Mouse (Mus musculus): ENCODE results near the gene Gstt1. TPM values are rescaled to one million over a fixed set of nuclear protein-coding genes. Genes with fewer than 3 reads are reported as not detected.
"Not testable (repeated sequence)": the region's sequence is repeated elsewhere in the genome, so short reads cannot be mapped to it uniquely, and the experiment has no call there.

The Gstt1 gene
- polyA plus RNA-seq, 1 experiment from 2014 or later, result 36.2 TPM

- no peak overlapping the region for H3K27ac ChIP-seq (ENCODE audit: low read length)
- H3K36me3 ChIP-seq (ENCODE audit: control insufficient read depth, insufficient read depth, low read length), result no peaks in the 10 kb centered on the region
- peaks cover 9% of the 10 kb centered on the region; the same call in 1 of the 2 replicates for H3K4me1 ChIP-seq (replicated peaks; ENCODE audit: control insufficient read depth, insufficient read depth, low read length)
- no peaks in the 10 kb centered on the region for H3K27me3 ChIP-seq (ENCODE audit: control insufficient read depth, insufficient read depth, low read depth, low read length)
- H3K9me3 ChIP-seq (ENCODE audit: control insufficient read depth, low read length), result no peaks in the 10 kb centered on the region
- H3K4me3 ChIP-seq (ENCODE audit: low read length), result no peak overlapping the region
- H3K9ac ChIP-seq (ENCODE audit: low read length), result no peak overlapping the region
- WGBS, result 84% methylated on average over 5 of the region's 5 CpGs
- H3K4me2 ChIP-seq (ENCODE audit: low read depth, low read length), result no peak overlapping the region
- no peak for ATAC-seq (ENCODE audit: low read depth)
These were observed 24.3 kb downstream of the Gstt1 start for GRCm38 (mm10) chr10:75774102-75774501.

- under 1% methylated on average over 46 of the region's 47 CpGs for WGBS
- ATAC-seq (ENCODE audit: low read depth), result peak; percentile 96
- Histone ChIP-seq H3K4me3 (ENCODE audit: low read length) (peak within 1 kb of the TSS; percentile 77), H3K4me1 (replicated peaks; ENCODE audit: control insufficient read depth, insufficient read depth, low read length) (peaks cover 9% of the 10 kb centered on the region; the same call in 1 of the 2 replicates), H3K9me3 (ENCODE audit: control insufficient read depth, low read length) (no peaks in the 10 kb centered on the region), H3K36me3 (ENCODE audit: control insufficient read depth, insufficient read depth, low read length) (no peaks in the 10 kb centered on the region), H3K27me3 (ENCODE audit: control insufficient read depth, insufficient read depth, low read depth, low read length) (no peaks in the 10 kb centered on the region), H3K4me2 (ENCODE audit: low read depth, low read length) (peak within 1 kb of the TSS; percentile 98), H3K9ac (ENCODE audit: low read length) (peak within 1 kb of the TSS; percentile 79), H3K27ac (ENCODE audit: low read length) (peak within 1 kb of the TSS; percentile 40; the same call in 1 of the 2 replicates)
These were observed 25.4 kb downstream of the Gstt1 start, which contains the start of gene Ddt for GRCm38 (mm10) chr10:75772795-75773664. TSS of gene Ddt (minus strand) at chr10:75773414.

- WGBS, result 18% methylated on average over 5 of the region's 5 CpGs
- not testable (repeated sequence) for H3K4me1 ChIP-seq (replicated peaks; ENCODE audit: control insufficient read depth, insufficient read depth, low read length); H3K27me3 ChIP-seq (ENCODE audit: control insufficient read depth, insufficient read depth, low read depth, low read length); H3K4me3 ChIP-seq (ENCODE audit: low read length); H3K4me2 ChIP-seq (ENCODE audit: low read depth, low read length); H3K9ac ChIP-seq (ENCODE audit: low read length); ATAC-seq (ENCODE audit: low read depth); H3K36me3 ChIP-seq (ENCODE audit: control insufficient read depth, insufficient read depth, low read length); H3K9me3 ChIP-seq (ENCODE audit: control insufficient read depth, low read length); H3K27ac ChIP-seq (ENCODE audit: low read length)
These were observed 30.6 kb downstream of the Gstt1 start for GRCm38 (mm10) chr10:75767756-75768155.

- Histone ChIP-seq H3K27me3 (ENCODE audit: control insufficient read depth, insufficient read depth, low read depth, low read length) (no peaks in the 10 kb centered on the region), H3K27ac (ENCODE audit: low read length) (no peak overlapping the region), H3K4me2 (ENCODE audit: low read depth, low read length) (no peak overlapping the region), H3K9me3 (ENCODE audit: control insufficient read depth, low read length) (no peaks in the 10 kb centered on the region), H3K36me3 (ENCODE audit: control insufficient read depth, insufficient read depth, low read length) (no peaks in the 10 kb centered on the region), H3K4me1 (replicated peaks; ENCODE audit: control insufficient read depth, insufficient read depth, low read length) (no peaks in the 10 kb centered on the region), H3K9ac (ENCODE audit: low read length) (no peak overlapping the region), H3K4me3 (ENCODE audit: low read length) (no peak overlapping the region)
- ATAC-seq (ENCODE audit: low read depth), result no peak
- 82% methylated on average over 6 of the region's 6 CpGs for WGBS
These were observed 31.5 kb downstream of the Gstt1 start for GRCm38 (mm10) chr10:75766856-75767255.

- H3K4me3 ChIP-seq (ENCODE audit: low read length), result peak overlapping the region; percentile 97
- peak overlapping the region; percentile 49 for H3K27ac ChIP-seq (ENCODE audit: low read length)
- no peaks in the 10 kb centered on the region for H3K4me1 ChIP-seq (replicated peaks; ENCODE audit: control insufficient read depth, insufficient read depth, low read length)
- H3K9ac ChIP-seq (ENCODE audit: low read length), result peak overlapping the region; percentile 85
- ATAC-seq (ENCODE audit: low read depth), result peak; percentile 43
- H3K4me2 ChIP-seq (ENCODE audit: low read depth, low read length), result peak overlapping the region; percentile 61
- under 1% methylated on average over 27 of the region's 27 CpGs for WGBS
- H3K36me3 ChIP-seq (ENCODE audit: control insufficient read depth, insufficient read depth, low read length), result peaks cover 7% of the 10 kb centered on the region; the same call in 1 of the 2 replicates
- no peaks in the 10 kb centered on the region for H3K9me3 ChIP-seq (ENCODE audit: control insufficient read depth, low read length)
- no peaks in the 10 kb centered on the region for H3K27me3 ChIP-seq (ENCODE audit: control insufficient read depth, insufficient read depth, low read depth, low read length)
These were observed 33.6 kb downstream of the Gstt1 start for GRCm38 (mm10) chr10:75764519-75765473.

GRCm38 (mm10) chr10:75763682-75764518 lies 34.5 kb downstream of the Gstt1 start, which contains the start of gene Cabin1:
TSS of gene Cabin1 (minus strand) at chr10:75764341.
- no peaks in the 10 kb centered on the region for H3K4me1 ChIP-seq (replicated peaks; ENCODE audit: control insufficient read depth, insufficient read depth, low read length)
- peak within 1 kb of the TSS; percentile 85 for H3K9ac ChIP-seq (ENCODE audit: low read length)
- H3K27ac ChIP-seq (ENCODE audit: low read length), result peak within 1 kb of the TSS; percentile 52
- no peaks in the 10 kb centered on the region for H3K9me3 ChIP-seq (ENCODE audit: control insufficient read depth, low read length)
- H3K36me3 ChIP-seq (ENCODE audit: control insufficient read depth, insufficient read depth, low read length), result peaks cover 7% of the 10 kb centered on the region; the same call in 1 of the 2 replicates
- H3K4me3 ChIP-seq (ENCODE audit: low read length), result peak within 1 kb of the TSS; percentile 97
- WGBS, result under 1% methylated on average over 55 of the region's 61 CpGs
- peak within 1 kb of the TSS; percentile 89 for H3K4me2 ChIP-seq (ENCODE audit: low read depth, low read length)
- ATAC-seq (ENCODE audit: low read depth), result peak; percentile 98
- H3K27me3 ChIP-seq (ENCODE audit: control insufficient read depth, insufficient read depth, low read depth, low read length), result no peaks in the 10 kb centered on the region

- no peak overlapping the region for H3K4me2 ChIP-seq (ENCODE audit: low read depth, low read length)
- H3K27me3 ChIP-seq (ENCODE audit: control insufficient read depth, insufficient read depth, low read depth, low read length), result no peaks in the 10 kb centered on the region
- no peak for ATAC-seq (ENCODE audit: low read depth)
- peaks cover 10% of the 10 kb centered on the region; the same call in 1 of the 2 replicates for H3K36me3 ChIP-seq (ENCODE audit: control insufficient read depth, insufficient read depth, low read length)
- H3K9me3 ChIP-seq (ENCODE audit: control insufficient read depth, low read length), result no peaks in the 10 kb centered on the region
- no peaks in the 10 kb centered on the region for H3K4me1 ChIP-seq (replicated peaks; ENCODE audit: control insufficient read depth, insufficient read depth, low read length)
- WGBS, result 87% methylated on average over 3 of the region's 3 CpGs
- H3K4me3 ChIP-seq (ENCODE audit: low read length), result no peak overlapping the region
- H3K27ac ChIP-seq (ENCODE audit: low read length), result no peak overlapping the region
- H3K9ac ChIP-seq (ENCODE audit: low read length), result no peak overlapping the region
These were observed 36.0 kb downstream of the Gstt1 start for GRCm38 (mm10) chr10:75762413-75762812.

GRCm38 (mm10) chr10:75760311-75760710 lies 38.1 kb downstream of the Gstt1 start:
- no peak overlapping the region for H3K4me3 ChIP-seq (ENCODE audit: low read length)
- H3K9ac ChIP-seq (ENCODE audit: low read length), result no peak overlapping the region
- no peak for ATAC-seq (ENCODE audit: low read depth)
- H3K36me3 ChIP-seq (ENCODE audit: control insufficient read depth, insufficient read depth, low read length), result peaks cover 10% of the 10 kb centered on the region; the same call in 1 of the 2 replicates
- no peaks in the 10 kb centered on the region for H3K27me3 ChIP-seq (ENCODE audit: control insufficient read depth, insufficient read depth, low read depth, low read length)
- H3K9me3 ChIP-seq (ENCODE audit: control insufficient read depth, low read length), result no peaks in the 10 kb centered on the region
- H3K27ac ChIP-seq (ENCODE audit: low read length), result no peak overlapping the region
- 94% methylated on average over 3 of the region's 3 CpGs for WGBS
- no peak overlapping the region for H3K4me2 ChIP-seq (ENCODE audit: low read depth, low read length)
- H3K4me1 ChIP-seq (replicated peaks; ENCODE audit: control insufficient read depth, insufficient read depth, low read length), result no peaks in the 10 kb centered on the region
